9 mouse cellular contexts compared by ENCODE assay signal in genomic region chr12:5142776-5143175, GRCm38 (mm10).
DNase-seq lines count a peak whose midpoint lies in the region; ATAC-seq and TF ChIP-seq lines count a peak whose summit lies in the region.
"Had no signal": no experiment of that assay in that cellular context is flagged by ENCODE, and none has a peak within 500 bp of the region (broad histone marks: within the 10 kb centered on the region; RNA-seq: fewer than 3 reads in every experiment).

No protein-coding gene starts in this region.

- ATAC-seq in hindbrain, postnatal 0 days, result peak; percentile 83
- ATAC-seq in megakaryocyte progenitor cell, adult 5-6 weeks (replicated peaks; ENCODE audit: poor library complexity), result peak; percentile 61; the same call in 1 of the 2 replicates

- DNase-seq in ZHBTc4 (ENCODE audit: low read depth, low spot score), result peak; percentile 90
- peak; percentile 73 for DNase-seq in cerebellum, adult 9-10 months
- peak; percentile 83 to 96 for DNase-seq in frontal cortex, adult 2 months (ENCODE audit: extremely low spot score in 1 of 2, low spot score in 1 of 2)
- peak; percentile 90 for DNase-seq in hindbrain, postnatal 0 days (ENCODE audit: low spot score)
- DNase-seq in left cerebral cortex, adult 11 months (ENCODE audit: low spot score), result peak; percentile 85
- DNase-seq in right cerebral cortex, postnatal 4 days, result peak; percentile 94
- DNase-seq in B cell, adult 2 months, result no peak

- H3K27ac ChIP-seq in hindbrain, postnatal 0 days, result no peak overlapping the region
- H3K27ac ChIP-seq: liver, embryonic 15.5 days had no signal

- H3K9ac ChIP-seq in hindbrain, postnatal 0 days (replicated peaks; ENCODE audit: low read length), result no peak overlapping the region
- H3K9ac ChIP-seq: liver, embryonic 15.5 days had no signal

- no peaks in the 10 kb centered on the region for H3K27me3 ChIP-seq in hindbrain, postnatal 0 days (ENCODE audit: insufficient read depth, low read length)
- H3K27me3 ChIP-seq: liver, embryonic 15.5 days had no signal

- no peaks in the 10 kb centered on the region for H3K9me3 ChIP-seq in hindbrain, postnatal 0 days (ENCODE audit: low read length)
- H3K9me3 ChIP-seq: liver, embryonic 15.5 days had no signal

- H3K4me1 ChIP-seq in hindbrain, postnatal 0 days (ENCODE audit: insufficient read depth, low read length), result no peaks in the 10 kb centered on the region; the same call in 1 of the 2 replicates
- H3K4me1 ChIP-seq: liver, embryonic 15.5 days had no signal

- no peaks in the 10 kb centered on the region; the same call in 1 of the 2 replicates for H3K36me3 ChIP-seq in hindbrain, postnatal 0 days (ENCODE audit: insufficient read depth, low read length)
- H3K36me3 ChIP-seq: liver, embryonic 15.5 days had no signal

- H3K4me2 ChIP-seq in hindbrain, postnatal 0 days (ENCODE audit: low read depth, low read length), result no peak overlapping the region
- H3K4me2 ChIP-seq: liver, embryonic 15.5 days had no signal

- no peak overlapping the region for H3K4me3 ChIP-seq in hindbrain, postnatal 0 days (ENCODE audit: low read length)
- H3K4me3 ChIP-seq: liver, embryonic 15.5 days had no signal

- 11% methylated on average over 3 of the region's 3 CpGs for WGBS in hindbrain, postnatal 0 days

- peak; percentile 88 for TF ChIP-seq CTCF in hindbrain, postnatal 0 days (IDR thresholded peaks at IDR 0.05; ENCODE audit: low read depth)

Comparison
In these comparisons a context has a peak if more than half of its experiments do, and no peak if none do; other contexts are left out.
1. DNase-seq: peak in ZHBTc4 (single experiment), cerebellum, adult 9-10 months (single experiment), frontal cortex, adult 2 months (2 of 2), hindbrain, postnatal 0 days (single experiment), left cerebral cortex, adult 11 months (single experiment) and right cerebral cortex, postnatal 4 days (single experiment); none in B cell, adult 2 months (0 of 2).